Mouse (Mus musculus) forebrain, embryonic 14.5 days (tissue): Measurements from ENCODE around the gene Lekr1. TPM values are rescaled to one million over a fixed set of nuclear protein-coding genes. Genes with fewer than 3 reads are reported as not detected.

ENCODE experiments used
- ATAC-seq: fragments of 200-750 bp; cut with Nextera tagmentation; 2 replicates; pipeline ENCODE4 v1.8.0; 2017; ENCODE audit warnings: mild to moderate bottlenecking, moderate library complexity
- DNase-seq: peaks from one replicate; pipeline ENCODE4 v3.0.0-alpha.2; 2015; ENCODE audit warnings: low spot score
- H3K27ac ChIP-seq: fragments of 300-500 bp; sonication (generic); 2 replicates; pipeline ENCODE4 v1.5.1; 2014; ENCODE audit warnings: low read depth, mild to moderate bottlenecking, control low read depth, low read length, moderate library complexity
- H3K27me3 ChIP-seq: fragments of 300-500 bp; sonication (generic); replicated peaks from 2 replicates; pipeline ENCODE4 v1.6.1; 2014; ENCODE audit warnings: low read length, control low read depth, mixed read lengths; ENCODE audit not compliant: control insufficient read depth, insufficient read depth
- H3K36me3 ChIP-seq: fragments of 300-500 bp; sonication (generic); 2 replicates; pipeline ENCODE4 v1.6.1; 2014; ENCODE audit warnings: low read length, control low read depth; ENCODE audit not compliant: control insufficient read depth, insufficient read depth
- H3K4me1 ChIP-seq: fragments of 300-500 bp; sonication (generic); 2 replicates; pipeline ENCODE4 v1.6.1; 2014; ENCODE audit warnings: antibody characterized with exemption, low read length, control low read depth; ENCODE audit not compliant: control insufficient read depth, insufficient read depth
- H3K4me2 ChIP-seq: fragments of 300-500 bp; sonication (generic); 2 replicates; pipeline ENCODE4 v1.6.1; 2014; ENCODE audit warnings: mild to moderate bottlenecking, control low read depth, low read length
- H3K4me3 ChIP-seq: fragments of 300-500 bp; sonication (generic); 2 replicates; pipeline ENCODE4 v1.5.1; 2014; ENCODE audit warnings: low read depth, low read length, control low read depth
- H3K9ac ChIP-seq: fragments of 300-500 bp; sonication (generic); 2 replicates; pipeline ENCODE4 v1.6.1; 2014; ENCODE audit warnings: mild to moderate bottlenecking, low read length, control low read depth, moderate library complexity
- H3K9me3 ChIP-seq: fragments of 300-500 bp; sonication (generic); replicated peaks from 2 replicates; pipeline ENCODE4 v1.6.1; 2016; ENCODE audit warnings: low read length, control low read depth, mixed read lengths; ENCODE audit not compliant: control insufficient read depth
- WGBS: fragments of 180-500 bp; shearing (Covaris S2); extraction: QIAGEN DNeasy Blood & Tissue Kit; methylation state at CpG from one replicate; pipeline ENCODE4 v1.1.7; 2014; 5-methylcytosine and 5-hydroxymethylcytosine counted together
- polyA plus RNA-seq: library from polyadenylated mRNA; unstranded; fragments of >200 nt; fragmentation: Nextera tagmentation; extraction: Ambion mirVana; gene quantifications from 2 replicates; pipeline ENCODE4 v1.2.1, GENCODE M21; 2014

The Lekr1 gene
- polyA plus RNA-seq, 1 experiment from 2014 or later = 5.5 TPM

GRCm38 (mm10) chr3:65629565-65630112 is 36.4 kb upstream of the Lekr1 start:
- Histone ChIP-seq H3K27me3 (no peaks in the 10 kb centered on the region), H3K4me1 (no peaks in the 10 kb centered on the region; the same call in 1 of the 2 replicates), H3K9ac (no peak overlapping the region), H3K4me3 (no peak overlapping the region), H3K36me3 (no peaks in the 10 kb centered on the region), H3K27ac (no peak overlapping the region), H3K9me3 (no peaks in the 10 kb centered on the region), H3K4me2 (no peak overlapping the region)
- no peak for ATAC-seq
- WGBS = 86% methylated on average over 9 of the region's 9 CpGs
- DNase-seq = no peak

- ATAC-seq = no peak
- DNase-seq = no peak
- Histone ChIP-seq H3K4me1 (no peaks in the 10 kb centered on the region), H3K4me2 (no peak overlapping the region), H3K27me3 (no peaks in the 10 kb centered on the region), H3K9ac (no peak overlapping the region), H3K36me3 (no peaks in the 10 kb centered on the region), H3K4me3 (no peak overlapping the region), H3K9me3 (no peaks in the 10 kb centered on the region), H3K27ac (no peak overlapping the region)
- 79% methylated on average over 4 of the region's 4 CpGs for WGBS
Observed at GRCm38 (mm10) chr3:65633604-65634003, 32.4 kb upstream of the Lekr1 start.

- 67% methylated on average over 9 of the region's 9 CpGs for WGBS
- ATAC-seq = no peak
Observed at GRCm38 (mm10) chr3:65635983-65636382, 30.0 kb upstream of the Lekr1 start.

GRCm38 (mm10) chr3:65637313-65637712 is 28.7 kb upstream of the Lekr1 start:
- H3K4me2 ChIP-seq = no peak overlapping the region
- DNase-seq (no peak), ATAC-seq (no peak)
- H3K27ac ChIP-seq = no peak overlapping the region
- no peak overlapping the region for H3K4me3 ChIP-seq
- no peaks in the 10 kb centered on the region for H3K27me3 ChIP-seq
- 66% methylated on average over 7 of the region's 7 CpGs for WGBS
- H3K9me3 ChIP-seq = no peaks in the 10 kb centered on the region
- no peaks in the 10 kb centered on the region for H3K36me3 ChIP-seq
- H3K9ac ChIP-seq = no peak overlapping the region
- no peaks in the 10 kb centered on the region for H3K4me1 ChIP-seq

More at GRCm38 (mm10) chr3:65635983-65636382, 30.0 kb upstream of the Lekr1 start:
- DNase-seq = no peak
- Histone ChIP-seq H3K36me3 (no peaks in the 10 kb centered on the region), H3K27me3 (no peaks in the 10 kb centered on the region), H3K4me3 (no peak overlapping the region), H3K4me2 (no peak overlapping the region), H3K9me3 (no peaks in the 10 kb centered on the region), H3K27ac (no peak overlapping the region), H3K4me1 (no peaks in the 10 kb centered on the region), H3K9ac (no peak overlapping the region)

GRCm38 (mm10) chr3:65638896-65639295 is 27.1 kb upstream of the Lekr1 start:
- H3K9ac ChIP-seq = no peak overlapping the region
- no peak overlapping the region for H3K4me3 ChIP-seq
- DNase-seq (no peak), ATAC-seq (no peak)
- H3K27ac ChIP-seq = no peak overlapping the region
- H3K4me2 ChIP-seq = no peak overlapping the region
- WGBS = 88% methylated on average over 11 of the region's 11 CpGs
- H3K4me1 ChIP-seq = no peaks in the 10 kb centered on the region
- H3K36me3 ChIP-seq = no peaks in the 10 kb centered on the region
- no peaks in the 10 kb centered on the region for H3K9me3 ChIP-seq
- H3K27me3 ChIP-seq = no peaks in the 10 kb centered on the region

GRCm38 (mm10) chr3:65639454-65640014 is 26.5 kb upstream of the Lekr1 start:
- H3K4me3 ChIP-seq = no peak overlapping the region

GRCm38 (mm10) chr3:65642959-65643358 is 23.1 kb upstream of the Lekr1 start:
- Histone ChIP-seq H3K9ac (no peak overlapping the region), H3K9me3 (no peaks in the 10 kb centered on the region), H3K27me3 (no peaks in the 10 kb centered on the region), H3K36me3 (no peaks in the 10 kb centered on the region), H3K27ac (no peak overlapping the region), H3K4me2 (no peak overlapping the region), H3K4me3 (no peak overlapping the region), H3K4me1 (no peaks in the 10 kb centered on the region)
- DNase-seq (no peak), ATAC-seq (no peak)
- WGBS = 84% methylated on average over 2 of the region's 2 CpGs

More at GRCm38 (mm10) chr3:65639454-65640014, 26.5 kb upstream of the Lekr1 start:
- H3K27ac ChIP-seq = no peak overlapping the region
- ATAC-seq = no peak
- H3K9me3 ChIP-seq = no peaks in the 10 kb centered on the region
- no peaks in the 10 kb centered on the region for H3K4me1 ChIP-seq
- H3K36me3 ChIP-seq = no peaks in the 10 kb centered on the region
- H3K4me2 ChIP-seq = no peak overlapping the region
- WGBS = 91% methylated on average over 5 of the region's 5 CpGs
- no peak overlapping the region for H3K9ac ChIP-seq
- no peaks in the 10 kb centered on the region for H3K27me3 ChIP-seq
- DNase-seq = no peak

GRCm38 (mm10) chr3:65643654-65644053 is 22.4 kb upstream of the Lekr1 start:
- DNase-seq (no peak), ATAC-seq (no peak)
- no peaks in the 10 kb centered on the region for H3K9me3 ChIP-seq
- H3K9ac ChIP-seq = no peak overlapping the region
- H3K36me3 ChIP-seq = no peaks in the 10 kb centered on the region
- H3K27me3 ChIP-seq = no peaks in the 10 kb centered on the region
- H3K4me3 ChIP-seq = no peak overlapping the region
- WGBS = 85% methylated on average over 1 of the region's 1 CpGs
- H3K27ac ChIP-seq = no peak overlapping the region
- H3K4me1 ChIP-seq = no peaks in the 10 kb centered on the region
- no peak overlapping the region for H3K4me2 ChIP-seq

- no peak overlapping the region for H3K4me2 ChIP-seq
- H3K4me1 ChIP-seq = no peaks in the 10 kb centered on the region
- ATAC-seq (no peak; the same call in 1 of the 2 replicates), DNase-seq (no peak)
- no peaks in the 10 kb centered on the region for H3K9me3 ChIP-seq
- H3K9ac ChIP-seq = no peak overlapping the region
- no peaks in the 10 kb centered on the region for H3K27me3 ChIP-seq
- H3K36me3 ChIP-seq = no peaks in the 10 kb centered on the region
- WGBS = 81% methylated on average over 8 of the region's 8 CpGs
- no peak overlapping the region for H3K4me3 ChIP-seq
- H3K27ac ChIP-seq = no peak overlapping the region
Observed at GRCm38 (mm10) chr3:65647592-65647991, 18.4 kb upstream of the Lekr1 start.
